Mouse (Mus musculus): Measurements from ENCODE around the gene Ezh1. TPM values are rescaled to one million over a fixed set of nuclear protein-coding genes. Genes with fewer than 3 reads are reported as not detected.

Gene Ezh1
- polyA plus RNA-seq, 1 experiment = 35.8 TPM

DNA sequence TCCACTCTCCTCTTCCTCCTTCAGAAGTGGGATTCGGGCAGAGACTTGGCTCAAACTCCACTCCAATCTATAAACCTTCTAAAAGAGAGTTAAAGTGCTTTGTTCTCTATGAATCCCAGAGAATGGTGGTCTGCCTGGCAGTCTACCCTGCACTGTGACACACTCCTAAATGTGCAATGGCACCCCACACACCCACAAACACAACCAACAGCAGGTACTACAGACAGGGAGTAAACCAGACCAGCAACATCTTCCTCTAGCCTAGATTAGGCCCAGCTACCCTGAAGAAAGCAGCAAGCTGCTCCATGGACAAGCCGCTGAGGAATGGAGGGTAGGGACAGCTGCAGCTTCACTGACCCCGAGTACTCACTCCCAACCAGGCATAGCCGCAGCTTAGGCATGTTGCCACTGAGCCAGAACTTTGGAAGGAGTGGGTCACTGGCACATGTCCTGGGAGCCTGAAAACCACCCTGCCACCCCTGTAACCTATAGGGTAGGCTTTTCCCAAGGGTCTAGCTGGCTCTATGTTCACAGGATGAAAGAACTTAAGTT is 34.3 kb downstream of the Ezh1 start:
- WGBS = 90% methylated on average over 4 of the region's 4 CpGs
- Histone ChIP-seq H3K27ac (ENCODE audit: control insufficient read depth, insufficient read depth, low read depth, low read length, poor library complexity) (no peak overlapping the region), H3K4me1 (ENCODE audit: control insufficient read depth, insufficient read depth, low read length) (no peaks in the 10 kb centered on the region; the same call in 1 of the 2 replicates), H3K4me3 (replicated peaks; ENCODE audit: control insufficient read depth, low read depth, low read length) (no peak overlapping the region)
- TF ChIP-seq POLR2A (IDR thresholded peaks at IDR 0.05; ENCODE audit: borderline replicate concordance, control insufficient read depth, low read depth, low read length) (no peak), CTCF (IDR thresholded peaks at IDR 0.05; ENCODE audit: control insufficient read depth, insufficient read depth, low read length) (no peak)

DNA sequence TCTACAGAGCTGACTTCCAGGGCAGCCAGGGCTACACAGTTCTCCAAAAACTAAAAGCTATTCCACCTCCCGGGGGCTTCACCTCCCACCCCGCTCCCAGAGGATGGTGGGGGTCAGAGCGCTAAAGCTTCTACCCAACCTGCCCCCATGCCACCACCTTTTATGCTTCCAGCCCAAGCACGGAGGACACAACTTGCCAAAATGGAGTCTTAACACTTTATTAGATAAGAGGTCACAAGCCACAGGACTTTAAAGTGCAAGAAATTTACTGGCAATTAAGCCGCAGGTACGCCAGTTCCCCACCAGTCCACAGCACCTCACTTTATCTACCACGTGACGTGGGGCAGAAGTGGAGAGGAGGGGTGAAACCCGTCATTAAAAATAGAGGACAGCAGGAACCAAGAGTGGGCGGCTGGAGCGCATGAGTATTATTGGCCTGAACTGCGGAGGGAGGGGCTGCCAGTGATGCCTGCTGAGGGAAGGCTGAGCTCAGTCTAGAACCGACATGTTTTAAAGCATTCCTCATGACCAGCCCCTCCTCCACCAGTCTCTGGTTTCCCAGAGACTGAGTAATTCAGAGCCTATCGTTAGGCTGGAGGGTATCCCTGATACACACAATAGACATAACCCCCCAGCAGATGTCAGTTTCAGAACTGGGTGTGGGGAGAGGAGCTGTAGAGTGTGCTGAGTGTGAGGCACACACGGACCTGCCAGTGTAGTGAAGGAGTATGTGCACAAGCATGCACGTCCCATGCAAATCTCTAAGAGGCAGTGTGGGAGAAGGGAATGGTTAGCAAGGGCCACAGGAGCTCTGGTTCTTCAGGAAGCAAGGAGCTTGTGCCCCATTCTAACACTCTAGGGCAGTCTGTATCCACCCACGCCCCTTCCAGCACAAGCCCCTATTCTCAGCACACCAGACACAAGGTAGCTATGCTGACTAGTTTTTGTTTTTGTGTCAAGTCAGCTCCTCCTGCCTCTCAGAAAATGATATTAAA is 35.1 kb downstream of the Ezh1 start:
- no peak for TF ChIP-seq POLR2A (IDR thresholded peaks at IDR 0.05; ENCODE audit: borderline replicate concordance, control insufficient read depth, low read depth, low read length)
- TF ChIP-seq CTCF (IDR thresholded peaks at IDR 0.05; ENCODE audit: control insufficient read depth, insufficient read depth, low read length) = no peak
- Histone ChIP-seq H3K4me1 (ENCODE audit: control insufficient read depth, insufficient read depth, low read length) (no peaks in the 10 kb centered on the region; the same call in 1 of the 2 replicates), H3K4me3 (replicated peaks; ENCODE audit: control insufficient read depth, low read depth, low read length) (no peak overlapping the region), H3K27ac (ENCODE audit: control insufficient read depth, insufficient read depth, low read depth, low read length, poor library complexity) (peak overlapping the region; percentile 79)
- 78% methylated on average over 17 of the region's 17 CpGs for WGBS

GRCm38 (mm10) chr11:101190181-101190912 is 35.9 kb downstream of the Ezh1 start:
- H3K27ac ChIP-seq (ENCODE audit: control insufficient read depth, insufficient read depth, low read depth, low read length, poor library complexity) = peak overlapping the region; percentile 79
- no peaks in the 10 kb centered on the region; the same call in 1 of the 2 replicates for H3K4me1 ChIP-seq (ENCODE audit: control insufficient read depth, insufficient read depth, low read length)
- TF ChIP-seq POLR2A (IDR thresholded peaks at IDR 0.05; ENCODE audit: borderline replicate concordance, control insufficient read depth, low read depth, low read length) = no peak
- TF ChIP-seq CTCF (IDR thresholded peaks at IDR 0.05; ENCODE audit: control insufficient read depth, insufficient read depth, low read length) = no peak
- H3K4me3 ChIP-seq (replicated peaks; ENCODE audit: control insufficient read depth, low read depth, low read length) = no peak overlapping the region
- 67% methylated on average over 8 of the region's 8 CpGs for WGBS

GRCm38 (mm10) chr11:101189495-101190180 is 36.6 kb downstream of the Ezh1 start:
- Histone ChIP-seq H3K27ac (ENCODE audit: control insufficient read depth, insufficient read depth, low read depth, low read length, poor library complexity) (peak overlapping the region; percentile 81), H3K4me3 (replicated peaks; ENCODE audit: control insufficient read depth, low read depth, low read length) (no peak overlapping the region)
- 23% methylated on average over 6 of the region's 6 CpGs for WGBS

DNA sequence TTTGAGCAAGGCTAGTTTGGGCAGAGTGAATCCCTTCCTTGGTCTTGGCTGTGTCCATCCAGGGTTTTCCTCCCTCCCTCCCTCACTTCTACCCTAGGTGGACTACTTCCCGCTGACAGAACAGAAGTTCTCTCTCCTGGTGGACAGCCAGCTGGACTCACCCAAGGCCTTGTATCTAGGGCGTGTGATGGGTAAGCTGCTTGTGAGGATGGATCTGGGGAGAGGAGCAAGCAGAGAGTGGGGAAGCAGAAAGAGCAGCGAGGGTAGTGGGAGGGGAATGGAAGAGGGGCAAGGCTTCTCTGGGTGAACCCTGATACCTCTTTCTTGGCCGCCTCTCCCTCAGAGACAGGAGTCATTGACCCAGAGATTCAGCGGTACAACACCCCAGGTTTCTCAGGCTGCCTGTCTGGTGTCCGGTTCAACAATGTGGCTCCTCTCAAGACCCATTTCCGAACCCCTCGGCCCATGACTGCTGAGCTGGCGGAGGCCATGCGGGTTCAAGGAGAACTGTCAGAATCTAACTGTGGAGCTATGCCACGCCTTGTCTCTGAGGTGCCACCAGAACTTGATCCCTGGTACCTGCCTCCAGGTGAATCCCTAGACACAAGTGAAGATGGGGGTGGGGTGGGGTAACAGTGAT is 38.0 kb downstream of the Ezh1 start:
- Histone ChIP-seq H3K4me1 (ENCODE audit: control insufficient read depth, insufficient read depth, low read length) (no peaks in the 10 kb centered on the region; the same call in 1 of the 2 replicates), H3K27ac (ENCODE audit: control insufficient read depth, insufficient read depth, low read depth, low read length, poor library complexity) (no peak overlapping the region), H3K4me3 (replicated peaks; ENCODE audit: control insufficient read depth, low read depth, low read length) (no peak overlapping the region)
- 93% methylated on average over 11 of the region's 11 CpGs for WGBS
- TF ChIP-seq CTCF (IDR thresholded peaks at IDR 0.05; ENCODE audit: control insufficient read depth, insufficient read depth, low read length) (no peak), POLR2A (IDR thresholded peaks at IDR 0.05; ENCODE audit: borderline replicate concordance, control insufficient read depth, low read depth, low read length) (no peak)

More at GRCm38 (mm10) chr11:101189495-101190180, 36.6 kb downstream of the Ezh1 start:
- TF ChIP-seq CTCF (IDR thresholded peaks at IDR 0.05; ENCODE audit: control insufficient read depth, insufficient read depth, low read length) = no peak
- TF ChIP-seq POLR2A (IDR thresholded peaks at IDR 0.05; ENCODE audit: borderline replicate concordance, control insufficient read depth, low read depth, low read length) = no peak
- H3K4me1 ChIP-seq (ENCODE audit: control insufficient read depth, insufficient read depth, low read length) = no peaks in the 10 kb centered on the region; the same call in 1 of the 2 replicates

DNA sequence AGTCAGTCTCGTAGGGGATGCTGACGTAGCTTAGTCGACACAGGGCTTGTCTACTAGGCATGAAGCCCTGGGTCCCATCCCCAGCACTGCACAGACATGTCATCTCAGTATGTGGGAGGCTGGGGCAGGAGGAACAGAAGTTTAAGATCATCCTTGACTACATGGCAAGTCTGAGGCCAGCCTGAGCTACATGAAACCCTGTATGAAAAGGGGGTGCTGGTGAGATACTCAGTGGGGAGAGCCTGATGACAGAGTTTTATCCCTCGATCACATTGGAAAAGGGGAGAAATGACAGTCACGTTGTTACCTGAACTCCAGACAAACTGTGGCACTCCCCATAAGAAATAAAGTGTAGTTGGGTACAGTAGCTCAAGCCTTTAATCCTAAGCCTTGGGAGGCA is 38.7 kb downstream of the Ezh1 start:
- no peak overlapping the region for H3K27ac ChIP-seq (ENCODE audit: control insufficient read depth, insufficient read depth, low read depth, low read length, poor library complexity)
- TF ChIP-seq POLR2A (IDR thresholded peaks at IDR 0.05; ENCODE audit: borderline replicate concordance, control insufficient read depth, low read depth, low read length) = no peak
- 88% methylated on average over 5 of the region's 5 CpGs for WGBS
- no peak overlapping the region for H3K4me3 ChIP-seq (replicated peaks; ENCODE audit: control insufficient read depth, low read depth, low read length)
- H3K4me1 ChIP-seq (ENCODE audit: control insufficient read depth, insufficient read depth, low read length) = no peaks in the 10 kb centered on the region; the same call in 1 of the 2 replicates

DNA sequence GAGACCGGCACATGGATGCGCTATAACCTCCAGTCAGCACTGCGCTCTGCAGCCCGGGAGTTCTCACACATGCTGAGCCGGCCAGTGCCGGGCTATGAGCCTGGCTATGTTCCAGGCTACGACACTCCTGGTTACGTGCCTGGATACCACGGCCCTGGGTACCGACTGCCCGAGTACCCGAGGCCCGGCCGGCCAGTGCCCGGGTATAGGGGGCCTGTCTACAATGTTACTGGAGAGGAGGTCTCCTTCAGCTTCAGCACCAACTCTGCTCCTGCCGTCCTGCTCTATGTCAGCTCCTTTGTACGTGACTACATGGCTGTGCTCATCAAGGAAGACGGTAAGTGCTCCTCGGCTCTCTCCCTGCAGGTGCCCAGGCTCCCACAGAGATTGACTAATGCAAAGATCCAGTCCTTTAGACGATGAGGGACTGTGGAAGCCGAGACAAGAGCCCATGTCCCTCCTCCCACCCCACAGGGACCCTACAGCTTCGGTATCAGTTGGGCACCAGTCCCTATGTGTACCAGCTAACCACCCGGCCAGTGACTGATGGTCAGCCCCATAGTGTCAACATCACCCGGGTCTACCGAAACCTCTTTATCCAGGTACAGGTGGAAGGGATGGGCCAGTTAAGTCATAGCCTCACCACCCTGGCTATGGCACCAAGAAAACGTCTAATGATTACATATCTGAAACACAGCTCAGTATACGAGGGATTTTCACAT is 39.6 kb downstream of the Ezh1 start:
- H3K4me1 ChIP-seq (ENCODE audit: control insufficient read depth, insufficient read depth, low read length) = no peaks in the 10 kb centered on the region; the same call in 1 of the 2 replicates
- 90% methylated on average over 27 of the region's 27 CpGs for WGBS
- no peak for TF ChIP-seq POLR2A (IDR thresholded peaks at IDR 0.05; ENCODE audit: borderline replicate concordance, control insufficient read depth, low read depth, low read length)
- no peak for TF ChIP-seq CTCF (IDR thresholded peaks at IDR 0.05; ENCODE audit: control insufficient read depth, insufficient read depth, low read length)
- no peak overlapping the region for H3K4me3 ChIP-seq (replicated peaks; ENCODE audit: control insufficient read depth, low read depth, low read length)
- H3K27ac ChIP-seq (ENCODE audit: control insufficient read depth, insufficient read depth, low read depth, low read length, poor library complexity) = no peak overlapping the region

Data from bone marrow, adult 2 months (tissue).